Mouse (Mus musculus) megakaryocyte-erythroid progenitor cell, adult 5-6 weeks (primary cell): ENCODE measurements around the gene Apoc1. TPM values are rescaled to one million over a fixed set of nuclear protein-coding genes. Genes with fewer than 3 reads are reported as not detected.

ENCODE experiments used
- ATAC-seq: replicated peaks from 2 replicates; pipeline ENCODE4 v1.8.0; 2016; ENCODE audit warnings: mild to moderate bottlenecking, inconsistent platforms; ENCODE audit not compliant: severe bottlenecking, poor library complexity, low FRiP score, low TSS enrichment
- total RNA-seq, 2 experiments: library from RNA; stranded (forward) in 1 of 2; stranded (reverse) in 1 of 2; fragments of 200-1000, 215-1000 nt in 1 of 2; fragments of >200 nt in 1 of 2; fragmentation: Nextera tagmentation in 1 of 2; gene quantifications; 2 replicates each; pipeline ENCODE4 v1.2.3; 2014 to 2017

Gene Apoc1
- total RNA-seq, 2 experiments from 2014 or later = 2.3 to 15.4 TPM

DNA sequence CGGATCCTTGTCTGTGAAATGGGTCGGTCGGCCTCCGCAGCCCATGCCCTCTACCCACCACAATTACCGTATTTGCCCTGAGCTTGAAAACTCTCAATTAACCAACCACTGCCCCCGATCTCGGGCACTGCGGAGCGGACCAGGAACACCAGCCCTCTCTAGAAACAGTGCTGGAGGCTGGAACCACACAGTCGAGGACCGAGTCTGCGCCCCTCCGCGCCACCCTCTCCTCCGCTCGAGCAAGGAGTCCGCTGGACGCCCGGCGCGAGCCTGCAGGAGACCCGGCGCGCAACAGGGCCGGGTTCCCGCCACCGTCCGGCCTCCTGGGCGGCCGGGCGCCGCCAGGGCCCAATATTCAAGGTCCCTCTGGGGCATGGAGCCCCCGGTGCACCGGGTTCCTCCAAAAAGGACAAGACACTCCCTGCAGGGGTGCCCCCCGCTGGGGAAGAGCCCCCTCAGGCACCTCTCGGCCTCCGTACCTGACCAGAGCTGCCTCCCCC, 28.0 kb downstream of the Apoc1 start:
- no peak for ATAC-seq

DNA sequence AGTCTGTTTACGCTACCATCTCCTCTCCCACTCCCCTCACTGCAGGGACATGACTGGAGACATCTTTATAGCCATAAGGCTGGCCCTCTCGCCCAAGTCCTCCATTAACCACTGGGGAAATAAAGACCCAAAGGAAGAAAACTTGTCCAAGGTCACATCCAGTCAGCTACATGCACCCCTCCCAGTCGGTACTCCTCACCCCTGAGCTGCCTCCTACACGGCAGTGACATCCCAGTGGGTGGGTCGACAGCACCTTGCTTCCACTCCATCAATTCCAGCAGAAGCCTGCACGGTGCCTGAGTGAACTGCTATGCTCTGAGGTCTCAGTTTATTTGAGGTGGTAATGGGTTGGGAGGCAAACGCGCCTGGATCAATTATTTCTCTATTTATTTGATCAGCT, 28.5 kb downstream of the Apoc1 start:
- ATAC-seq = no peak

DNA sequence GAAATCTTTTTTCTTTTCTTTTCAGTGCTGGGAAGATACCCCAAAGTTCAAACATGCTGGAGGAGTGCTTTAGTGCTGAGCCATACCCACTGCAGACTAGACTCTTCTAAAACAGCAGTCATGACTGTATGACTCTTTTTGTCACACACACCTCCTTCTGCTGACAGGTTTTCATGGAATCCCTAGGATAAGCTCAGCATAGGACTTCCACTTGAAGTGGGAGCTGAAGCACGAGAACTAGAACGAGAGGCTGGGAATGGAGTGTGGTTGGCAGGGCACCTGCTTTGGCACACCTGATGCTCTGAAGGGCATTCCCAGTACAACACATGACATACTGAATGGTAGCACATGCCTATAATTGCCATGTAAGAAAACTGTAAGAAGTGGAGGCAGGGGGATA, 39.8 kb downstream of the Apoc1 start:
- no peak for ATAC-seq

DNA sequence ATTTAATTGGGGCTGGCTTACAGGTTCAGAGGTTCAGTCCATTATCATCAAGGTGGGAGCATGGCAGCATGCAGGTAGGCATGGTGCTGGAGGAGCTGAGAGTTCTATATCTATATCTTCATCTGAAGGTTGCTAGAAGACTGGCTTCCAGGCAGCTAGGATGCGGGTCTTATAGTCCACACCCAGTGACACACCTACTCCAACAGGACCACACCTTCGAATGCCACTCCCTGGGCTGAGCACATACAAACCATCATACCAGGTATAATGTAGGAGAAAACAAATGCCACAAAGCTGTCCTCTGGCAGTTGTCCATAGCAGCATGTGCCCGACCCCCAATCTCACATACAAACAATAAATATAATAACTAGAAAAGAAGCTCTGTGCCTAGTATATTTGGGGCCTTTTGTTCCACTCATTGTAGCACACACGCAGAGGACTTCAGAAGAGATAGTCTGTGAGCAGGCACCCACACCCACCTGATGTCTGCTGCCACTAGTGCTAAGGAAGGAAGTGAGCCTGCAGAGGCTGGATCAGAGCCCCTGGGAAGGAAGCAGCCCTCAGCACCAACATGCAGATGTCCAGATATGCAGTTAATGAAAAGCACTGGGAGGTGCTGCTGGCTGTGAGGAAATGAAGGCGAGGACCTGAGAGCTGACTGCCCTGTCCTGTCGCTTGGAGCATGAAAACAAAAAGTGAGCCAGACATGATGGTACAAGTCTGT, 41.2 kb downstream of the Apoc1 start:
- ATAC-seq = 0 out of 2 replicates have a peak, but pooled peaks have one; percentile 10

DNA sequence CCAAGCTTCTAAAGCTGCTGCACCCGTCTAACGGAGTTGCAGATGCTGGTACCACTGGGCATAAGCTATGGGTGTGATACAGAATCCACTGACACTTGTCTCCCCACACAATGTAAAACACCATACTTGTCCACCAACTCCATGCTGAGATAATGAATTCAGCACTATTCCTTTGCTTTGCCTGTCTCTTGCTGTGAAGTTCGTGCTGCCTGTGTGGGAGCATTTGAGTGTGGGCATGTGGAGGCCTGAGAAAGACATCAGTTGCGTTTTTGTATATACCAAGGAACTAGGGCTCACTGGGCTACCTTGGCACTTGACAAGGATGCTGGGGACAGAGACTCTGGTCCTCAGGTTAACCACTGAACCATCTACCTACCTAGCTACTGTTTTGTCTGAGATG, 51.2 kb downstream of the Apoc1 start:
- ATAC-seq = no peak

Other genes with a start within 250 kb of the Apoc1 start
- 7.8 and 11.3 TPM in 2 replicates for gene Mark4, start 233.8 kb downstream of the Apoc1 start, total RNA-seq (2014; fragmentation: Nextera tagmentation)
- gene Mark4, start 233.8 kb downstream of the Apoc1 start, total RNA-seq (2017) = 3.0 and 3.1 TPM in 2 replicates
- gene Exoc3l2, start 229.3 kb downstream of the Apoc1 start, total RNA-seq (2014; fragmentation: Nextera tagmentation) = 1.7 and 2.3 TPM in 2 replicates
- gene Exoc3l2, start 229.3 kb downstream of the Apoc1 start, total RNA-seq (2017) = 1.0 and 1.5 TPM in 2 replicates
- gene Bloc1s3, start 184.3 kb downstream of the Apoc1 start, total RNA-seq (2014; fragmentation: Nextera tagmentation) = 3.4 and 3.6 TPM in 2 replicates
- 3.6 and 4.7 TPM in 2 replicates for gene Bloc1s3, start 184.3 kb downstream of the Apoc1 start, total RNA-seq (2017)
- gene Trappc6a, start 184.3 kb downstream of the Apoc1 start, total RNA-seq (2014; fragmentation: Nextera tagmentation) = 89.3 and 96.3 TPM in 2 replicates
- gene Trappc6a, start 184.3 kb downstream of the Apoc1 start, total RNA-seq (2017) = 22.6 and 23.6 TPM in 2 replicates
- gene Nkpd1, start 174.8 kb downstream of the Apoc1 start, total RNA-seq (2014; fragmentation: Nextera tagmentation) = 0.20 TPM in 1 of 2 replicates, not detected in the other
- gene Nkpd1, start 174.8 kb downstream of the Apoc1 start, total RNA-seq (2017) = not detected in 2 replicates
- gene Ppp1r37, start 129.6 kb downstream of the Apoc1 start, total RNA-seq (2014; fragmentation: Nextera tagmentation) = 27.7 and 37.2 TPM in 2 replicates
- gene Ppp1r37, start 129.6 kb downstream of the Apoc1 start, total RNA-seq (2017) = 14.6 and 14.7 TPM in 2 replicates
- gene Zfp296, start 115.4 kb downstream of the Apoc1 start, total RNA-seq (2014; fragmentation: Nextera tagmentation) = 0.47 and 4.2 TPM in 2 replicates
- gene Zfp296, start 115.4 kb downstream of the Apoc1 start, total RNA-seq (2017) = 3.2 and 3.9 TPM in 2 replicates
- 60.3 and 70.0 TPM in 2 replicates for gene Gemin7, start 115.1 kb downstream of the Apoc1 start, total RNA-seq (2014; fragmentation: Nextera tagmentation)
- 24.1 and 25.1 TPM in 2 replicates for gene Gemin7, start 115.1 kb downstream of the Apoc1 start, total RNA-seq (2017)
- gene Clasrp, start 88.2 kb downstream of the Apoc1 start, total RNA-seq (2014; fragmentation: Nextera tagmentation) = 44.9 and 53.1 TPM in 2 replicates
- gene Clasrp, start 88.2 kb downstream of the Apoc1 start, total RNA-seq (2017) = 33.9 and 48.3 TPM in 2 replicates
- gene Relb, start 63.2 kb downstream of the Apoc1 start, total RNA-seq (2014; fragmentation: Nextera tagmentation) = 3.8 TPM in 1 of 2 replicates, not detected in the other
- gene Relb, start 63.2 kb downstream of the Apoc1 start, total RNA-seq (2017) = 0.47 and 0.69 TPM in 2 replicates
- 45.9 and 70.1 TPM in 2 replicates for gene Clptm1, start 27.6 kb downstream of the Apoc1 start, total RNA-seq (2014; fragmentation: Nextera tagmentation)
- gene Clptm1, start 27.6 kb downstream of the Apoc1 start, total RNA-seq (2017) = 31.1 and 37.3 TPM in 2 replicates
- not detected in 2 replicates for gene Apoc2, start 14.7 kb downstream of the Apoc1 start, total RNA-seq (2014; fragmentation: Nextera tagmentation)
- not detected in 2 replicates for gene Apoc2, start 14.7 kb downstream of the Apoc1 start, total RNA-seq (2017)
- not detected in 2 replicates for gene Gm44805, start 11.2 kb downstream of the Apoc1 start, total RNA-seq (2014; fragmentation: Nextera tagmentation)
- gene Gm44805, start 11.2 kb downstream of the Apoc1 start, total RNA-seq (2017) = not detected in 2 replicates
- not detected in 2 replicates for gene Apoc4, start 11.2 kb downstream of the Apoc1 start, total RNA-seq (2014; fragmentation: Nextera tagmentation)
- not detected in 2 replicates for gene Apoc4, start 11.2 kb downstream of the Apoc1 start, total RNA-seq (2017)
- gene Apoe, start 6.5 kb upstream of the Apoc1 start, total RNA-seq (2014; fragmentation: Nextera tagmentation) = 113 and 140 TPM in 2 replicates
- 556 and 867 TPM in 2 replicates for gene Apoe, start 6.5 kb upstream of the Apoc1 start, total RNA-seq (2017)
- 111 and 140 TPM in 2 replicates for gene Tomm40, start 22.8 kb upstream of the Apoc1 start, total RNA-seq (2014; fragmentation: Nextera tagmentation)
- gene Tomm40, start 22.8 kb upstream of the Apoc1 start, total RNA-seq (2017) = 44.6 and 64.9 TPM in 2 replicates
- gene Nectin2, start 57.8 kb upstream of the Apoc1 start, total RNA-seq (2014; fragmentation: Nextera tagmentation) = 2.2 and 6.0 TPM in 2 replicates
- gene Nectin2, start 57.8 kb upstream of the Apoc1 start, total RNA-seq (2017) = 3.9 and 12.3 TPM in 2 replicates
- 5.3 TPM in 1 of 2 replicates, not detected in the other for gene Bcam, start 78.4 kb upstream of the Apoc1 start, total RNA-seq (2014; fragmentation: Nextera tagmentation)
- 0.08 TPM in 1 of 2 replicates, not detected in the other for gene Bcam, start 78.4 kb upstream of the Apoc1 start, total RNA-seq (2017)
- not detected in 2 replicates for gene Cblc, start 104.1 kb upstream of the Apoc1 start, total RNA-seq (2014; fragmentation: Nextera tagmentation)
- not detected in 2 replicates for gene Cblc, start 104.1 kb upstream of the Apoc1 start, total RNA-seq (2017)
- gene Bcl3, start 130.1 kb upstream of the Apoc1 start, total RNA-seq (2014; fragmentation: Nextera tagmentation) = 3.3 TPM in 1 of 2 replicates, not detected in the other
- gene Bcl3, start 130.1 kb upstream of the Apoc1 start, total RNA-seq (2017) = 0.34 TPM in 1 of 2 replicates, not detected in the other
- not detected in 2 replicates for gene Gm19345, start 159.3 kb upstream of the Apoc1 start, total RNA-seq (2014; fragmentation: Nextera tagmentation)
- gene Gm19345, start 159.3 kb upstream of the Apoc1 start, total RNA-seq (2017) = not detected in 2 replicates
- gene Ceacam16, start 168.6 kb upstream of the Apoc1 start, total RNA-seq (2014; fragmentation: Nextera tagmentation) = not detected in 2 replicates
- gene Ceacam16, start 168.6 kb upstream of the Apoc1 start, total RNA-seq (2017) = not detected in 2 replicates
- gene Ceacam19, start 195.3 kb upstream of the Apoc1 start, total RNA-seq (2014; fragmentation: Nextera tagmentation) = not detected in 2 replicates
- not detected in 2 replicates for gene Ceacam19, start 195.3 kb upstream of the Apoc1 start, total RNA-seq (2017)
- 1.3 and 6.4 TPM in 2 replicates for gene Pvr, start 228.5 kb upstream of the Apoc1 start, total RNA-seq (2014; fragmentation: Nextera tagmentation)
- gene Pvr, start 228.5 kb upstream of the Apoc1 start, total RNA-seq (2017) = 0.85 and 0.91 TPM in 2 replicates